Mouse (Mus musculus) ES-E14 (cell line): Measurements from ENCODE around the gene Timp1.

Experiments
- CHD2 ChIP-seq: IDR thresholded peaks from 2 replicates; pipeline ENCODE4 v1.6.1; 2014; ENCODE audit warnings: mild to moderate bottlenecking, low read depth, low read length, inconsistent platforms
- HCFC1 ChIP-seq: IDR thresholded peaks from 2 replicates; pipeline ENCODE4 v1.6.1; 2012; ENCODE audit warnings: low read length, inconsistent platforms, borderline replicate concordance; ENCODE audit not compliant: insufficient read depth
- ZC3H11A ChIP-seq: IDR thresholded peaks from 2 replicates; pipeline ENCODE4 v1.6.1; 2012; ENCODE audit warnings: low read depth, mild to moderate bottlenecking, inconsistent platforms, low read length, borderline replicate concordance
- ZNF384 ChIP-seq: IDR thresholded peaks from 2 replicates; pipeline ENCODE4 v1.6.1; 2012; ENCODE audit warnings: low read depth, low read length, inconsistent platforms

DNA sequence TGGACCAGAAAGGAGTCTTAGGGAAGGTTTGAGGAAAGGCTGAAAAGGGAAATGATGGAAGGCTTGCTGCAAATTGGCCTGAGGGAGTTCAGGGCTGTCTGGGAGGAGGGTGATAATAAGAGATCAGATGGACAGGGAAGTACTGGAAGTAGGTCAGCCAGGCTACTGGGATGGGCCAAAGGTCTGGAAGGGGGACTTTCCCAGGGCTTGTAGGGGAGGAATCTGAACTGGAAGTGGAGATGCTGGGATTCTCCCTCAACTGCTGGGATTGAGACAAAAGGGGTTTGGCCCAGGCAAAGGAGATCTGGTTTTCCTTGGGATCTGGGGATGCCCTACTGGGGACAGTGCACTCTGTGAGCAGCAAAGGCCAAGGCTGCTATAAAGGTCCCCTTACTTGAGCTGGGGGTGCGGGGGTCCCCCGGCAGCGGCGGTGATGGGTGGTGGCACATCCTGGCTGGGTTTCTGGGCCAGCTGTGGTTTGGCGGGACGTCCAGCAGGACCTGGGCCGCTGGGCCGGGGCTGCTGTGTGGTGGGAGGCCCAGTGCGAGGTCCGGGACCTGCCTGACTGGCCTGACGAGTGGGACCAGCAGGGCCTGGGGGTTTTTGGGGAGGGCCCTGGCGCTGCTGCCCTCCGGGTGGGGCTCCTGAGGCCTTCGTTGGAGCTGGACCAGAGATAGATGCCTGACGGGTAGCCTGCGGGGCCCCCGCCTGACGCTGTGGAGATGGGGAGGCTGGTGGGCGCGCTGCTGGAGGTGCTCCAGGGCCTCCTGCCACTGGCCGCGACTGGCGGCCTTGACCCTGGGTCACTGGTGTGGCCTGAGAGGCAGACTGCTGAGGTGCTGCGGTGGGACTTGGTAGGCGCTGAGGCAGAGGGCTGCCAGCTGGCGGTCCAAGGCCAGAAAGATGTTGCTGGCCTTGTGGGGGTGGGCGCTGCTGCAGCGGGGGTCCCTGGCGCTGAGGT, 7.6 kb upstream of the Timp1 start:
- TF ChIP-seq ZC3H11A, result no peak
- TF ChIP-seq HCFC1, result no peak
- no peak for TF ChIP-seq ZNF384
- no peak for TF ChIP-seq CHD2
